In genomic region chr1:37931806-37932205, GRCm38 (mm10) we compare ENCODE assay signal across 10 mouse cellular contexts. TPM values are rescaled to one million over a fixed set of nuclear protein-coding genes. Genes with fewer than 3 reads are reported as not detected.
DNase-seq lines count a peak whose midpoint lies in the region; ATAC-seq and TF ChIP-seq lines count a peak whose summit lies in the region.
"Had no signal": no experiment of that assay in that cellular context is flagged by ENCODE, and none has a peak within 500 bp of the region (broad histone marks: within the 10 kb centered on the region; RNA-seq: fewer than 3 reads in every experiment).

No protein-coding gene starts in this region.

- no peak overlapping the region for H3K4me2 ChIP-seq in intestine, embryonic 14.5 days (ENCODE audit: low read length)
- H3K4me2 ChIP-seq: midbrain, embryonic 12.5 days had no signal

- 21% methylated on average over 3 of the region's 3 CpGs for WGBS in intestine, embryonic 14.5 days

- intact Hi-C loops in gastrocnemius, adult 2 months (cut with DNase I), result no loop called here

- H3K36me3 ChIP-seq in intestine, embryonic 14.5 days (ENCODE audit: control insufficient read depth, insufficient read depth, low read length), result no peaks in the 10 kb centered on the region
- H3K36me3 ChIP-seq: midbrain, embryonic 12.5 days had no signal

- H3K27ac ChIP-seq in gastrocnemius, adult 2 months, result no peak overlapping the region
- no peak overlapping the region for H3K27ac ChIP-seq in intestine, embryonic 14.5 days (ENCODE audit: low read depth)
- H3K27ac ChIP-seq: midbrain, embryonic 12.5 days had no signal

- no peaks in the 10 kb centered on the region for H3K4me1 ChIP-seq in intestine, embryonic 14.5 days (replicated peaks; ENCODE audit: control insufficient read depth, insufficient read depth, low read length)
- H3K4me1 ChIP-seq: midbrain, embryonic 12.5 days had no signal

- ATAC-seq in intestine, embryonic 14.5 days (replicated peaks; ENCODE audit: low FRiP score, low TSS enrichment, low read depth), result peak; percentile 62

- H3K9me3 ChIP-seq in intestine, embryonic 14.5 days (ENCODE audit: control insufficient read depth, low read length), result no peaks in the 10 kb centered on the region
- H3K9me3 ChIP-seq: midbrain, embryonic 12.5 days had no signal

- no peaks in the 10 kb centered on the region for H3K27me3 ChIP-seq in intestine, embryonic 14.5 days (replicated peaks; ENCODE audit: control insufficient read depth, insufficient read depth, low read length)
- H3K27me3 ChIP-seq: midbrain, embryonic 12.5 days had no signal

- no peak overlapping the region for H3K9ac ChIP-seq in intestine, embryonic 14.5 days (ENCODE audit: low read length)
- H3K9ac ChIP-seq: midbrain, embryonic 12.5 days had no signal

- DNase-seq in gastrocnemius, adult 2 months, result no peak
- DNase-seq in gastrocnemius, adult 8-10 months (ENCODE audit: low spot score in 2 of 2), result no peak
- DNase-seq in R1 (ENCODE audit: low read depth, low spot score), result peak; percentile 78
- no peak for DNase-seq in intestine, embryonic 14.5 days (ENCODE audit: low spot score)
- peak; percentile 53 to 65 for DNase-seq in lung, postnatal 4 days
- no peak for DNase-seq in gastrocnemius, postnatal 25 days
- no peak for DNase-seq in spleen, adult 18-20 months
- DNase-seq in thymus, postnatal 14 days, result no peak

- no peak overlapping the region for H3K4me3 ChIP-seq in gastrocnemius, adult 2 months
- H3K4me3 ChIP-seq in intestine, embryonic 14.5 days (ENCODE audit: low read depth, low read length), result no peak overlapping the region
- H3K4me3 ChIP-seq: midbrain, embryonic 12.5 days had no signal

- 0 out of 2 replicates have a peak, but pooled peaks have one; percentile 3 for TF ChIP-seq CTCF in gastrocnemius, adult 2 months (IDR thresholded peaks at IDR 0.05)

RNA-seq across cellular contexts. Expression of gene Lyg2, which starts 15.5 kb away (rescaled TPM):
- not detected for total RNA-seq in gastrocnemius, adult 2 months (2021)
- total RNA-seq in gastrocnemius, adult 8-10 months (2022), result not detected
- polyA plus RNA-seq in intestine, embryonic 14.5 days (2014; fragmentation: Nextera tagmentation; extraction: Ambion mirVana), result not detected in 2 replicates
- not detected for total RNA-seq in gastrocnemius, postnatal 25 days (2021)
- polyA plus RNA-seq: heart, embryonic 14.5 days; midbrain, embryonic 12.5 days had no signal

RNA-seq across cellular contexts. Expression of gene Lyg1, which starts 25.8 kb away (rescaled TPM):
- total RNA-seq in gastrocnemius, adult 2 months (2021), result not detected
- not detected for total RNA-seq in gastrocnemius, adult 8-10 months (2022)
- polyA plus RNA-seq in intestine, embryonic 14.5 days (2014; fragmentation: Nextera tagmentation; extraction: Ambion mirVana), result not detected in 2 replicates
- total RNA-seq in gastrocnemius, postnatal 25 days (2021), result not detected
- polyA plus RNA-seq: heart, embryonic 14.5 days; midbrain, embryonic 12.5 days had no signal

RNA-seq across cellular contexts. Expression of gene Mrpl30, which starts 41.5 kb away (rescaled TPM):
- 100 to 1,000 TPM; 265 to 300 TPM for total RNA-seq in gastrocnemius, adult 2 months (2021)
- total RNA-seq in gastrocnemius, adult 8-10 months (2022), result 100 to 1,000 TPM; 261 to 309 (median 283) TPM
- 269 and 295 TPM in 2 replicates for polyA plus RNA-seq in intestine, embryonic 14.5 days (2014; fragmentation: Nextera tagmentation; extraction: Ambion mirVana)
- 100 to 1,000 TPM; 240 to 251 TPM for total RNA-seq in gastrocnemius, postnatal 25 days (2021)

RNA-seq across cellular contexts. Expression of gene Mitd1, which starts 41.6 kb away (rescaled TPM):
- 1 to 10 TPM; 1.7 to 2.4 TPM for total RNA-seq in gastrocnemius, adult 2 months (2021)
- 1 to 10 TPM in 3 of 4 experiments, under 1 TPM in 1; 0.63 to 2.1 (median 1.3) TPM for total RNA-seq in gastrocnemius, adult 8-10 months (2022)
- 29.1 and 30.6 TPM in 2 replicates for polyA plus RNA-seq in intestine, embryonic 14.5 days (2014; fragmentation: Nextera tagmentation; extraction: Ambion mirVana)
- total RNA-seq in gastrocnemius, postnatal 25 days (2021), result 1 to 10 TPM; 2.5 to 3.0 TPM

Comparison
In these comparisons a context has a peak if more than half of its experiments do, and no peak if none do; other contexts are left out.
1. DNase-seq: peak in R1 (single experiment) and lung, postnatal 4 days (2 of 2); none in gastrocnemius, adult 2 months (single experiment), gastrocnemius, adult 8-10 months (0 of 2), intestine, embryonic 14.5 days (single experiment), gastrocnemius, postnatal 25 days (single experiment), spleen, adult 18-20 months (0 of 2) and thymus, postnatal 14 days (single experiment).